Mouse (Mus musculus): ENCODE measurements around the gene Rgs11.

The Rgs11 gene

DNA sequence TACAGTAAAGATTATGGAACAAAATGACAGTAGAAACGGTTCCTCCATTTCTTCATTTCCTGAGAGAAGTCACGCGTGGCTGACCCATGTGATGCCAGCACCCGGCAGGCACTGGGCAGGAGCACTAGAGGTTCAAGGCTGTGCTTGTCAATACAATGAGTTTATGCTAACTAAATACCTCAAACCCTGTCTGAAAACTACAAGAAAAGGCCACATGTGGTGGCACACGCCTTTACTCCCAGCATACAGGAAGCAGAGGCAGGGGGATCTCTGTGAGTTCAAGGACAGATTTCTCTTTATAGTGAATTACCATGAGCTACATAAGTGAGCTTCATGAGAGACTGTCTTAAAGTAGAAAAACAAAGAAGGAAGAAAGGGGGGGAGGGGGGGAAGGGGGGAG, 28.4 kb downstream of the Rgs11 start:
- no peak for DNase-seq (ENCODE audit: low spot score in 2 of 2)

DNA sequence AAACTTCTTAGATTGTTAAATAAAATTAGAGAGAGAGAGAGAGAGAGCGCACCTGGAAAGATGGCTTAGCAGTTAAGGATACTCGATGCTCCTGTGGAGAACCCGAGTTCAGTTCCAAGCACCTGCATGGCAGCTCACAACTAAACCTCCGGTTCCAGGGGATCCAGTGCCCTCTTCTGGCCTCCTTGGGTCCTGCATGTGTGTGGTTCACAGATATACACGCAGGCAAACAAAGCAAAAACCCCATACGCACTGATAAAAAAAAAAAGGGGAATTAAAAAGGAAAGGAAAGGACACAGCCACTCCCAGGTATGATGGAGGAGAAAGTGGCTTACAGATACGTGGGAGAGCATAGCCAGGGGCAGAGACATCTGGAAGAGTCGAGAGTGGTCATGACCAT, 30.1 kb downstream of the Rgs11 start:
- no peak for DNase-seq (ENCODE audit: low spot score in 2 of 2)

DNA sequence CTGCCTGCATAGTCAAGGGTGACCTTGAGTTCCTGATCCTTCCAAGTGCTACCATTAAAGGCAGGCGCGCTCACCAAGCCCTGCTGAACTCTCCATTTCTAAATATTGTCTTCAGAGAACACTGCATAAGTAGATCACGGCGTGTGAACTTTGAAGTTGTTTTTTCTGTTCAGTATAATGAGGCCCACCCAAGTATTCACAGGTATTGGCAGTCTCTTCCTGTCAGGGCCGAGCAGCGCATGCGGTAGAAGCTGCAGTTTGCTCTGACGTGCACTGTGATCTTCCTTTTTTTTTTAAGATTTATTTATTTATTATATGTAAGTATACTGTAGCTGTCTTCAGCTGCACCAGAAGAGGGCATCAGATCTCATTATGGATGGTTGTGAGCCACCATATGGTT, 31.6 kb downstream of the Rgs11 start:
- no peak for DNase-seq (ENCODE audit: low spot score in 2 of 2)

DNA sequence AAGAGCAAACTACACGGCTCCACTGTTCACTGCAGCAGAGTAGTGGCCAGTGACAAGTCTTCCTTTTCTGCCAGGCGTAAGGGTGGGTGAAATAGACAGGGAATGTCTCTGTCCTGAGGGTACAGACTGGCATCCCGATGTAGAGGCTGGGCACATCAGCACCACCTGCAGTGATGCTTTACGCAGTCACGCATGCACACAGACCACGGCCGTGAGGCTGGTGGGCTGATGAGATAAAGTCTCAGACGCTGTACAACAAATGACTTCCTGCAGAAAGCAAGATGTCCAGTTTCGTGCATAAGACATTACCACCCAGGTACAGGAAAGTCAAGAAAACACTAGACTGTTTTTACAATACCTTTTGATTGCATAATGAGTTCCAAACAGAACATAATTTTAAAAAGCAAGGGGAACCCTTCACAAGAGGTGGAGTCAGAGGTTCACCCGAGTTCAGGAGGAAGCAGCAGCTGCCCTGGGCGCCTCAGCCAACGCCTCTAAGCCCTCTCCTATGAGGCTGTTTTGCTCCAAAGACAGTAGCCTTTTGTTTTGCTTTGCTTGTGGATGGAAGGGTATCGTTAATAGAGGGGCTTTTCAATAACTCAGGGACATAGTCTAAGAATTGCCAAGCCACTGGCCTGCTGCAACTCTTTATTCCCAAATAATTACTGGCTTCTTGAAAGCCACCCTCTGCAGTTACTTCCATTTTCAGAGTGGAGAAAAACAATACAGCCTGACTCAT, 32.5 kb downstream of the Rgs11 start:
- DNase-seq (ENCODE audit: low spot score in 2 of 2) = no peak

DNA sequence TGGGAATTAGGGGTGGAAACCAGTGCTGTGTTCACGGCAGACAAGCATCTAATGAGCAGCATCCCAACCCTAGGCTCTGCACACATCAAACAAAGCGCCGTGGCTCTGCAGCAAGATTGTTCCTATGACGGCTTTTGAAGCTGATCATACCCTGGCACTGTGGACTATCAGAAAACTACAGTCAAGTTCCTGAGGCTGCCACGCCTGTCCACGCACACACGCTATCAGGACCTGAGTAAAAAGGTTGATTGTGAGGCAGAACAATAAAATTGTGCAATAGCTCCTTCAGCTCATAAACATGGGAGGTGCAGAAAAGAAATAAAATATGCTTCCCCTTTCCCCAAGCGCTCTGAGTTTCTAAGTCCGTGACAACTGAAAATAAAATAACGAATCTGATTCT, 34.9 kb downstream of the Rgs11 start:
- DNase-seq (ENCODE audit: low spot score in 2 of 2) = no peak

DNA sequence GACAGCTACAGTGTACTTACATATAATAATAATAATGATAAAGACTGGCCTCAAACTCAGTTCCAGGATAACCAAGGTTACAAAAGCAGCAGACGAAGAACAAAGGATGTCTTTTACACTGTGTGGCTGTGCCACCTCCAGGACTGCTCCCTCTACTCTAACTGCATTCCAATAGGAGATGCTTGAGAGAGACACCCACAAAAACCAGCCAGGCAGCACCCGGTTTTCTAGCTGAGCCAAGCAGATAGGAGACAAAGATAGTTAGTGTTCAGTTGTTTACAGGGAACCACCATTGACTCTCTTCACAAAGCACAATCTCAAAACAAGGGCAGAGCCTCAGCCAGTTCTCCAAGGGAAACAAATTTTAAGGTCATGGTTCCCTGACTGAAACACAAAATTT, 36.8 kb downstream of the Rgs11 start:
- DNase-seq (ENCODE audit: low spot score in 2 of 2) = no peak

DNA sequence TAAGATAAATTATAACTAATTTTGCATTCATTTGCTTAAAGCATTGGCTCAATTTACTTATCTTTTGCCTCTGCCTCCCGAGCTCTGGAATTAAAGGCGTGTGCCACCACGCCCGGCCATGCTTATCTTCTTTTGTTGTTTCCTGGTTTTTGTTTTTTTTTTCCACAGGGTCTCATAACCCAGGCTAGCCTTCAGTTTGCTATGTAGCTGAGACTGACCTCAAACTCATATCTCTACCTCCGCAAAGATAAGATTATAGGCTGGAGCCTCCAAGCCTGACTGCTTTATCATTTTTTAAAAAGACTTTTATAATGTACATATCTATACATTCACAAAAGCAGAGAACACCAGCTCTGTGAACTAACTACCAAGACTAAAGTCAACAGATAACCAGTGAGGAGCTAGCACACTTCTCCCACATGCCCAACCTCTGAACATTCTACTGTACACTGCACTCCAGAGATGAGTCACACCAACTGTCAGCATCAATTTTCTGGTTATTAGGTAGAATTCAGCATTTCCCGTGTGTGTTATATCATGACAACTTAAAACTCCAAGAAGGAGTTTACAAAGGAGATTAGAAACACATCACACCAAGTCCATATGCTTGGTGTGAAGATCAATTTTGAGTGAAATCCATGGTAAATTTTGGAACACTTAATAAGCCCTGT, 37.5 kb downstream of the Rgs11 start:
- DNase-seq (ENCODE audit: low spot score in 2 of 2) = no peak

DNA sequence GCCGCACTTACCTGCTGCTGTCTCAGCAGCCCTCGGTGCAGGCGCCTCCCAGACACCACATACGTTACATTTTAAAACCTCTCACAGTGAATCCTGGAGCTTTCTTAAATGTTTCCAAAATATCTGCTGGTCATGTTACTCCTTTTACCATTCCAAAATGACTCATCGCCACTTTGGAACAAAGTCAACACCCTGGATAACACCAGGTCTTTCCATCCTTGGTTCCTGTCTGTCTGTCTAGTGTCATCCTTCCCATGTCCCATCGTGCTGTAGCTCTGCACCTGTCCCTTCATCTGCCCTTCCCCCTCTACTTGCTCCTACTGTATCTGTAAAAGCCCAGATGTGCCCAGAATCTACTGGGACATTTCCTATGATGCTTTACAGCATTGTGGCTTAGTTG, 38.2 kb downstream of the Rgs11 start:
- DNase-seq (ENCODE audit: low spot score in 2 of 2) = no peak

DNA sequence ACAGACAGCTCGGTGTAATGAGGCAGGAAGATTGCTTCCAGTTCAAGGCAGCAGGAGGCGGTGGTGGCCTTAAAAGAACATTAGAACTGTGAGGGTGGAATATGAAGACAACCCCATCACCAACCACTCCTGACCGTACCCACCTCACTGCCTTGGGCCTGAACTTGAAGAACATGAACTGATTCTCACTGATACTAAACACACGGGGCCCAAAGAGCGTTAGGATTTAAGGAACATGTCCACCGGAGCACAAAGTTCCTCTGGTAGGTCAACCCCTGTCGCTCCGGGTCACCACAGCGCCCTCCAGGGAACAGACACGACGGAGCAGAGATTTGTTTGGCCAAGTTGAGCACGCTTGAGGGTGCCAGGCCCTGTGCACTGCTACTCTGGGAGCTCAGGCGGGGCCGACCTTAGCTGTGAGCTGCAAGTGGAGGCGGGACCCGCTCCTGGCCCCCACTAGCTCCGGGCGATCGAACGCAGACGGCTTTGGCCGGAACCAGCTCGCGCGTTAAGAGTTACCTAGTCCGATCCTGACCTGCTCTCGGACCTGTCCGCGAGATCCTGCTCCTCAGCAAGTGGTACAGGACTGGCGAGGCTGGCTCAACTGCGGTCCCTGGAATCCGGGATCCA, 40.8 kb downstream of the Rgs11 start:
- no peak for DNase-seq (ENCODE audit: low spot score in 2 of 2)

DNA sequence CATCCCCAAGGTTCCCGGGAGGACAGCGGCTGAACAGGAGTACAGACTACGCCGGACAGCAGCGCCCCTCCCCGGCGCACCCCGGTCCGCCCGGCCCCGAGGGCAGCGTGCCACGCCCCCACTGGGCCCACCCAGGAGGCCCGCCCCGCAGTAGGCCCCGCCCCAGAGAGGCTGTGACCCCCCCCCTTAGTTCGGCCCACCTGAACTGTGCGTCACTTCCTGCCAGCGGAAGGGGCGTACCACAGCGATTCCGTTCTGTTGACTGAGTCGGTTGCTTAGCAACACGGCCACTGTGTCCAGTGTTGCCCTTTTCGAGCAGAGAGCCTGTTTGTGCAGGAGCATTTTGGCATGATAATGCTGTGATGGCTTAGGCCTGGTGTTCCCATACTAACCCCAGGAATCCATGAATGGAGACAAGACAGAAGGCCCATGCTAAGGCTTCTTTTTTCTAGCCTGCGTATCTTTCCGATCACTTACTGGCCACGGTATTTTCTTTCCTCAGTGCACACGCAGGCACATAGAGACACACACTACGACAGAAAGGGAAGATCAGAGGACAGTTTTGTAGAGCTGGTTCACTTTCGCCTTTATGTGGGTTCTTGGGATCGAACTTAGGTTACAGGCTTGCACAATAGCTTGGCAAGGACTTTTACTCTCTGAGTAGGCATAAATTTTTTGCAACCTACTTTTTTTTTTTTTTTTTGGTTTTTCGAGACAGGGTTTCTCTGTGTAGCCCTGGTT, 41.5 kb downstream of the Rgs11 start, which contains the start of gene Fam234a:
Gene Fam234a, minus strand, starts transcription at position 142 of the 741 bp plus-strand sequence.
- DNase-seq (ENCODE audit: low spot score in 2 of 2) = peak; percentile 84 to 85

DNA sequence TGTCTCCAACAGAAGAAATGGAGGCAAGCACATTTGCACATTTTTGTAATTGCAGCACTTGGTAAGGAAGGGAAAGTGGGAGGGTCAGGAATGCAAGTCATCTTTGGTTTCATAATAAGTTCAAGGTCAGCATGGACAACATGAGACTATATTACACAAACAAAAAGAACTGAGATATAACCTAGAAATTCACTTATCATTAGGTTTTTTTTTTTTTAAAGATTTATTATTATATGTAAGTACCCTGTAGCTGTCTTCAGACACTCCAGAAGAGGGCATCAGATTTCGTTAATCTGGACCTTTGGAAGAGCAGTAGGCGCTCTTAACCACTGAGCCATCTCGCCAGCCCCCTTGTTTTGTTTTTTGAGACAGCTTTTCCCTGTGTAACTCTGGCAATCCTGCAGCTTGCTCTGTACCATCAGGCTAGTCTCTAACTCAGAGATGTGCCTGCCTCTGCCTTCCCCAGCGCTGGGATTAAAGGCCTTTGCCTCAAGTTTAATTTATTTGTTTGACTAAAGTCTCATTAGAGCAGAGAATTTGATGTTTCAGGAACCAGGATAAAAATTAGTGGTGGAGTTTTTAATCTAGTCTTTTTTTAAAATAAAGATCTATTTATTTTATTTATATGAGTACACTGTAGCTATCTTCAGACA, 49.3 kb downstream of the Rgs11 start:
- no peak for DNase-seq (ENCODE audit: low spot score in 2 of 2)

DNA sequence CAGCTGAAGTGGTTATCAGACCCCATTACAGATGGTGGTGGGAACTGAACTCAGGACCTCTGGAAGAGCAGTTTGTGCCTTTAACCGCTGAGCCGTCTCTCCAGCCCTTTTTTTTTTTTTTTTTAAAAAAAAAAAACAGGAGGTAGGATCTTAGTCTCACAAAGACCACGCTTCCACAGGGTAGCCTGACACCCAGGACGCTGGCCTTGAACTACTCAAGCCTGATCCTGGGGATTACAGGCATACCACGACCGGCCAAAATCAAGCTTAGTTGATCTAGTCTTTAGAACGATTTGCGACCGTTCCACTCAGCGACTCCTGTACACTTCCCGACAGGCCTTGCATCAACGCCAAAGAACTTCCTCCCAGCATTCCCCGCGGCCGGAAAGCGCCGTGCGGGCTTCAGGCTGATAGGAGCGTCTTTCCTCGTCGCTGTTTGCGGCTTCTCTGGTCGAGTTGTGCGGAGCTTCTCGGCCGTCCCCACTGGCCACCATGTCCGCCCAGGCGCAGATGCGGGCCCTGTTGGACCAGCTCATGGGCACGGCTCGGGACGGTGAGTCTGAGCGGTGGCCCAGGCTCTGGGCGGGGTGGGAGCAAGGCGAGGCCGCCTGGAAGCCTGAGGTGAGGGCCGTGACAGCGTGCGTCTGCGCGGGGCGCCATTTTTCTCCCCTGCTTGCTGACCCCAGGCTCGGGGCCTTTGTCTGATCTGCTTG, 49.9 kb downstream of the Rgs11 start, which contains the start of gene Luc7l:
Gene Luc7l, plus strand, starts transcription at position 358 of the 713 bp plus-strand sequence.
- DNase-seq (ENCODE audit: low spot score in 2 of 2) = peak; percentile 89 to 95

DNA sequence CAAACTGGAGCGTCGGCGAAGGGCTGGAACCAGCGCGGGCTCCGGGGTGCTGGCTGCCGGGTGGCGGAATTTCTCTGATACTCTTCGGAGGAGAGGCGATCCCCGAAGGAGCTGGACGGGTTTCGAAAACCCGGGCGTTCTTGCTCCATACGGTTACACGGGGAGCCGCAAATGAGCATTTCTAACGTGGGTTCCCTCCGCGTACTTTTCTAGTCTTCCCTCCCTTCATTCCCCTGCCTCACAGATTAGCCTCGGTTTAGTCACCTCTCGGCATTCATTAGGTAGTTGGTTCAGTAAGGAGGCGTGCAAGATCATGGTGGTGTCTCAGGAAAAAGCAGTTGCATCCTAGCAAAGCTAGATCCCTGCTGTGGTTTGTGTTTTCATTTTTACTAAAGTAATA, 50.6 kb downstream of the Rgs11 start:
- no peak for DNase-seq (ENCODE audit: low spot score in 2 of 2)

DNA sequence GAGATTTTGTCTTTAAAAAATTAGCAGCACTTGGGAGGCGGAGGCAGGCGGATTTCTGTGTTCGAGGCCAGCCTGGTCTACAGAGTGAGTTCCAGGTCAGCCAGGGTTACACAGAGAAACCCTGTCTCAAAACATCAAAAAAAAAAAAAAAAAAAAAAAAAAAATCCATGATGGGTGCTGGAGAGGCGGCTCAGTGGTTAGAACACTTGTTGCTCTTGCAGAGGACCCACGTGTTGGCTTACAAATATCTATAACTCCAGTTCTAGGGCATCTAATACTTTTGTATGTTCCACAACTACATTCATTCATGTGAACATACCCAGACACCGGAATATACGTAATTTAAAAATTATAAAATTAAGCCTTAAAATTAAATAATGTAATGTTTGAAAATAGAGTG, 52.6 kb downstream of the Rgs11 start:
- no peak for DNase-seq (ENCODE audit: low spot score in 2 of 2)
